Mouse (Mus musculus) liver, embryonic 14.5 days (tissue): ENCODE measurements at regions not wholly inside any gene's neighbourhood (a gene's known extent, or its start where the extent isn't known, plus 50 kb on each side); places are given as distances from the start of the nearest gene placed in this dataset.

ENCODE experiments used
- CTCF ChIP-seq: IDR thresholded peaks from 2 replicates; pipeline ENCODE4 v1.5.1; 2016; ENCODE audit warnings: antibody characterized with exemption, low read depth, control low read depth
- EP300 ChIP-seq: IDR thresholded peaks from 2 replicates; pipeline ENCODE4 v1.6.1; 2016; ENCODE audit warnings: antibody characterized with exemption, low read depth

GRCm38 (mm10) chr2:28335810-28336209, 110.8 kb upstream of the Ppp1r26 start:
- no peak for TF ChIP-seq CTCF
- TF ChIP-seq EP300 = no peak
